Mouse (Mus musculus) C2C12 (cell line): ENCODE measurements around the gene Nr1d1.

Source experiments
- CEBPB ChIP-seq: IDR thresholded peaks from one replicate; pipeline ENCODE4 v1.6.1; 2011; ENCODE audit warnings: low read depth, mild to moderate bottlenecking, control low read depth, moderate library complexity
- CTCF ChIP-seq: IDR thresholded peaks from one replicate; pipeline ENCODE4 v1.5.1; 2011; ENCODE audit not compliant: control insufficient read depth, insufficient read depth, insufficient read length
- MAX ChIP-seq: IDR thresholded peaks from one replicate; pipeline ENCODE4 v1.6.1; 2011; ENCODE audit warnings: mild to moderate bottlenecking, control low read depth
- MYOD1 ChIP-seq: IDR thresholded peaks from one replicate; pipeline ENCODE4 v1.6.1; 2011; ENCODE audit warnings: low read depth; ENCODE audit not compliant: control insufficient read depth, insufficient read length
- MYOG ChIP-seq: IDR thresholded peaks from one replicate; pipeline ENCODE4 v1.6.1; 2011; ENCODE audit not compliant: control insufficient read depth, insufficient read length; ENCODE audit errors: extremely low read depth
- USF1 ChIP-seq: IDR thresholded peaks from one replicate; pipeline ENCODE4 v1.6.1; 2011; ENCODE audit warnings: low read depth, mild to moderate bottlenecking, control low read depth, moderate library complexity

DNA sequence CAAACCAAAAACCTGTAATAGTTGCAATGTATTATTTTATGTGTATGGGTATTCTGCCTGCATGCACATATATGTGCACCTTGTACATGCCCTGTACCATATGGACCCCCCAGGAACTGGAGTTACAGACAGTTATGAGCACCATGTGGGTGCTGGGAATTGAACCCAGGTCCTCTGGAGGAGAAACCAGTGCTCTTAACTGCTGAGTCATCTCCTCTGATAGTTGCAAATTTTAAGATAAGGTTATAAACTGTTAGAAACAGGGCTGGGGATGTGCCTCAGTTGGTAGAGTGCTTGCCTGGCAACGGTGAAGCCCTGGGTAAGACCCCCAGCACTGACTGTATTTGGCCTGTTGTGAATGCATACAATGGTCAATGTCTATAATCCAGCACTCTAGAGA, 16.3 kb upstream of the Nr1d1 start:
- TF ChIP-seq MAX (no peak), CTCF (no peak), USF1 (no peak), MYOG (no peak), MYOD1 (no peak), CEBPB (no peak)
